Mouse (Mus musculus): ENCODE results near the gene Chka.

DNA sequence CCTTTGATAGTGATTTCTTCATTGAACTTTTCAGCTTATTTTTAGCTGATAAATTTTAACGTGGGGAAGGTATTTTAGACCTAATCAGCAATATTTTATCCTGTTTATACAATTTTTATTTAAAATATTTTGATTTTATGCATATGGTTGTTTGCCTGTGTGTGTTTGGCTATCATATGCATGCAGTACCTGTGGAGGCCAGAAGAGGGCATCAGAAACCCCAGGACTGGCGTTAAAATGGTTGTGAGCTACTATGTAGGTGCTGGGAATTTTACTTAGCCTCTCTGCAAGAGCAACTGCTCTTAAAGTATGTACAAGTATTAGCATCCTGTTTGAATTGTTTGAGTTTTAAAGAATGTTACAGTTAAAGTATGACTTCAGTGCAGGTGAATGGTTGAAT lies 13.4 kb downstream of the Chka start:
- TF ChIP-seq CTCF (IDR thresholded peaks at IDR 0.05; ENCODE audit: low read depth) (no peak), EP300 (IDR thresholded peaks at IDR 0.05; ENCODE audit: low read depth) (no peak)

Data from heart, postnatal 0 days (tissue).